Mouse (Mus musculus) left cerebral cortex, adult 2 months (tissue): ENCODE data around the gene Pcx. TPM values are rescaled to one million over a fixed set of nuclear protein-coding genes. Genes with fewer than 3 reads are reported as not detected.

Experiments
- DNase-seq, 2 experiments: peaks; one replicate each; pipeline ENCODE4 v3.0.0; 2021 to 2022; ENCODE audit warnings: low spot score in 2 of 2, mixed read lengths in 1 of 2; ENCODE audit errors: extremely low spot score in 1 of 2
- H3K27ac ChIP-seq: fragments of 200-600 bp; 2 replicates; pipeline ENCODE4 v1.8.1; 2022
- H3K4me3 ChIP-seq: fragments of 200-600 bp; 2 replicates; pipeline ENCODE4 v1.8.1; 2022
- CTCF ChIP-seq: fragments of 200-600 bp; IDR thresholded peaks from 2 replicates; pipeline ENCODE4 v1.8.1; 2022; ENCODE audit warnings: antibody characterized with exemption, mild to moderate bottlenecking, moderate library complexity
- intact Hi-C: fragments of 180-260 bp; cut with DNase I; formaldehyde crosslinking; loops from one replicate; pipeline ENCODE4 v1.15.1; 2025
- total RNA-seq, 2 experiments: library from RNA; stranded (reverse); gene quantifications; 2 replicates each; pipeline ENCODE4 v1.2.3; 2021

Gene Pcx
- total RNA-seq, 2 experiments from 2014 or later: 63.2 to 72.1 TPM

DNA sequence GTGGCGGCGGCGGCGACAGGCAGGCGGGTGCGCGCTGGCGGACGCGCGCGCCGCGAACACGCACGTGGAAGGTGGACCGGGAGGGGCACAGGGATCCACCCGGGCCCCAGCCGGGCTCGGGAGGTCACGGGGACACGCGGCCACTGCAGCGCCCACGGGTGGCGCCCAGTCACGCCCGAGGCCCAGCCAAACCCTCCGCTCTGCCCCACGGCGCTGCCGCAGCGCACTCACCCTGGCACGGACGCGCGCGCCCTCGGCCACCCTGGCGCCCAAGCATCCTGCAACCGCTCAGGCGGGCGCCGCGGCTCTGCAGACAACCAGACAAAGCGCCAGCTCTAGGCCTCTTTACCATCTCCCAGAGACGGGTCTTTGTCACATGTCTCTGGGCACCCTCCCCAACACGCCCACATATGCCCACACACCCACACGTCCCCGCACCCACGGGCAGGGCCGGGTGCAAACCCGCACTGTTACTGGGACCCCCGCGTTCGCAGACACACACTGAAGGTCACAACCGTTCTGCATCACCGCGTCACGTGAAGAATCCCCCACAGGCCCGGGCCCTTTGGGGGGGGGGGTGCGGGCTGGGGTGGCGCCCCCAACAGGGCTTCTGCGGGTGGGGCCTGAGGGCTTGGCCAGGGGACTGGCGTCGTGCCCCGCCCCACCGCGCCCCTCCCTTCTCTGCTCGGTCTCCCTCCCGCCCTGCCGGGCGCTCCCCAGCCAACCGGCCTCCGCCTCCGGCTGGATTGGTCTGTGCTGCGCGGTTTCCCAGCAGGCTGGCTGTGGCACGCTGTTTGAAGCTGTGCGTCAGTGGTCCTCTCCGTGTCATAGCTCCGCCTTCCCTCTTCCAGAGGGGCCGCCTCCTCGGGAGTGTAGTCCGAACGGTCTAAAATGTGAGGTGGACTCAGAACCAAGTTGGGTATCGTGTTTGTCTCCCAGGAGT is 105.2 kb downstream of the Pcx start, which contains the start of gene Lrfn4:
TSS of gene Lrfn4 (minus strand) at position 517 of the 943 bp plus-strand sequence.
- intact Hi-C loops: loop anchor here (2.0 kb wide), 1 partner anchor 105 kb away; the partner anchor contains the start of gene Pcx
- peak within 1 kb of the TSS; percentile 96 for H3K27ac ChIP-seq

DNA sequence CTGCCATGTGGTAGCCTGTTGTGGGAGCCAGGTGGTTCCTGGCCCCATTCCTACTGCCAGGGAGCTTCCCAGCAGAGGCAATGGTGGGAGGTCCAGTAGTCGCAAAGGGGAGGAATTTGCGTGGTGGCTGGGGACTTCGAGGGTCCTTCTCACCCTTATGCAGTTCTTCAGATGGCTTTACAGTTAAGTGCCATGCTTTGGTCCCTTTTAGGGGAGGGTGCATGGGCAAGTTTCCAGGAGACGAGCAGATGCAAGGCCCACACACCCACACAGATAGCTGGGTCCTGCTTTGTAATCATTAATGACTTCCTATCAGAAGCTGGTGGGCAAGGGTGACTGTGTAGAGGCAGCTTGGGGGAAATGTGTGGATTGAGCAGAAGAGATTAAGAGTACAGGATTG is 106.3 kb downstream of the Pcx start:
- Histone ChIP-seq H3K27ac (no peak overlapping the region), H3K4me3 (no peak overlapping the region)
- intact Hi-C loops: no loop called here
- DNase-seq: no peak
- no peak for TF ChIP-seq CTCF

More for the DNA sequence above, 105.2 kb downstream of the Pcx start, which contains the start of gene Lrfn4:
- H3K4me3 ChIP-seq: peak within 1 kb of the TSS; percentile 93
- TF ChIP-seq CTCF: peak; percentile 34
- DNase-seq: peak; percentile 89 to 90

DNA sequence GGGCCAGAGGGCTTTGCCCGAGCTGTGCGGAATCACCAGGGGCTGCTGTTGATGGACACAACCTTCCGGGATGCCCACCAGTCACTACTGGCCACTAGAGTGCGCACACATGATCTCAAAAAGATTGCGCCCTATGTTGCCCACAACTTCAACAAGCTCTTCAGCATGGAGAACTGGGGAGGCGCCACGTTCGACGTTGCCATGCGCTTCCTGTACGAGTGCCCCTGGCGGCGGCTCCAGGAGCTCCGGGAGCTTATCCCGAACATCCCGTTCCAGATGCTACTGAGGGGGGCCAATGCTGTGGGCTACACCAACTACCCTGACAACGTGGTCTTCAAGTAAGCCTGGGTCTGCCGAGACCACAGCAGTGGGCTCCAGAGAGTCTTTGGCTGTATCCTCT is 107.9 kb downstream of the Pcx start:
- Histone ChIP-seq H3K27ac (no peak overlapping the region), H3K4me3 (no peak overlapping the region)
- peak; percentile 46 for TF ChIP-seq CTCF
- peak in 1 of 2 experiments; percentile 16 for DNase-seq
- intact Hi-C loops: no loop called here

DNA sequence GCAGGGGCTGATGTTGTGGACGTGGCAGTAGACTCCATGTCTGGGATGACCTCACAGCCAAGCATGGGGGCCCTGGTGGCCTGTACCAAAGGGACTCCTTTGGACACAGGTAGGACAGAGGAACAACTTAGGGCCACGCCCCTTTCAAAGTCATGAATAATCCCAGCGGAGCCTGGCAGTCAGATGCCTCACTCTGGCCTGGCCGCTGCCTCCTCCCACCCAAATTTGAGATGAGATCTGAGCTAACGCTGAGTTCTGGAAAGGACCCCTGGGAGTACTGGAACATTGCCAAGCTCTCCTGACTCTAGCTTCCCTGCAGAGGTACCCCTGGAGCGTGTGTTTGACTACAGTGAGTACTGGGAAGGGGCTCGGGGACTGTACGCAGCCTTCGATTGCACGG is 109.2 kb downstream of the Pcx start:
- intact Hi-C loops: no loop called here
- H3K27ac ChIP-seq: no peak overlapping the region
- no peak for TF ChIP-seq CTCF
- DNase-seq: no peak
- H3K4me3 ChIP-seq: no peak overlapping the region

DNA sequence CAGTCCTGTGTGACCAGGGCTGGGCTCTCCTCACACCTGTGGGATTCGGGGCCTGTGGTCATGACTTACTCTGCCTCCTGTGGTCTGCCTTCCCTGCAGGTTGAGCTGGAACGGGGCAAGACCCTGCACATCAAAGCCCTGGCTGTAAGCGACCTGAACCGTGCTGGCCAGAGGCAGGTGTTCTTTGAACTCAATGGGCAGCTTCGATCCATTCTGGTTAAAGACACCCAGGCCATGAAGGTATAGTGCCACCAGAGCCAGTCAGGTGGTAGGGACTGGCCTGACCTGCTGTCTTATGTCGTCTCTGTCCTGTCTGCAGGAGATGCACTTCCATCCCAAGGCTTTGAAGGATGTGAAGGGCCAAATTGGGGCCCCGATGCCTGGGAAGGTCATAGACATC is 110.4 kb downstream of the Pcx start:
- no peak for TF ChIP-seq CTCF
- no peak overlapping the region for H3K27ac ChIP-seq
- intact Hi-C loops: no loop called here
- no peak overlapping the region for H3K4me3 ChIP-seq
- DNase-seq: no peak

DNA sequence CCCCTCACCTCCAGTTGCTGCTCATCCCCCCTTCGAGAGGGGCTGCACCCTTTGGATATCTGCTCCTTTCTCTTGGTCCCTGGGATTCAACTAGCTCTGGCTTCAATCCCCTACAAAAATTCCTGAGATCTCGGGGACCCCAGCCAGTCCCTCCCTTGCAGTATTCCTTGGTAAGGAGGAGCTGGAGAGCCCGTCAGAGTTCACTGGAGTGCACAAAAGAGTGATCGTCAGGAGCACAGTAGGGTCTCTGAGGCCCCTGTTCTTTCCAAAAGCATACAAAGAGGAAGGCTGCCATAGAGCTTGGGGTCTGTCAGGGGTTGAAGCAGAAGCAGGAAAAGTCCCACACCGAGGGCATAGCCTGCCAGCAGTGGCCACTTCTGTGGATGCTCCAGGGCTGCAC is 112.5 kb downstream of the Pcx start:
- intact Hi-C loops: no loop called here
- no peak for TF ChIP-seq CTCF
- Histone ChIP-seq H3K27ac (no peak overlapping the region), H3K4me3 (no peak overlapping the region)
- DNase-seq: no peak

DNA sequence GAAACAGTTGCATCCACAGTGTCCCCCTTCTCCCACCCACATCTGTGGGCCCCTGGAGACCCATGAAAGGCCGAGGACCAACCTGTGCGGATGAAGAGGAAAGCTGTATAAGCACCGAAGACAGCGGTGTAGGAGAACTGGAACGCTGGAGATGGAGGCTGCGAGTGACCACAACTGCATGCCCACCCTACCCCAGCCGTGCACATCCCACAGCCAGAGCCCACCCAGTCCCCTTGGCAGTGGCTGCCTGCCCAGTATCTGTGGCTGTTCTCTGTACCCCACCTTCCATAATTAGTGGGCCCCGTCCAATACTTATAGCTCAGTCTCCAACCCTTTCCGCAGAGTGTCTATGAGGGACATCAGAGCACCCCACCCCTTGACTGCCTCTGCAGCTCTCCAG is 113.1 kb downstream of the Pcx start:
- H3K27ac ChIP-seq: no peak overlapping the region

DNA sequence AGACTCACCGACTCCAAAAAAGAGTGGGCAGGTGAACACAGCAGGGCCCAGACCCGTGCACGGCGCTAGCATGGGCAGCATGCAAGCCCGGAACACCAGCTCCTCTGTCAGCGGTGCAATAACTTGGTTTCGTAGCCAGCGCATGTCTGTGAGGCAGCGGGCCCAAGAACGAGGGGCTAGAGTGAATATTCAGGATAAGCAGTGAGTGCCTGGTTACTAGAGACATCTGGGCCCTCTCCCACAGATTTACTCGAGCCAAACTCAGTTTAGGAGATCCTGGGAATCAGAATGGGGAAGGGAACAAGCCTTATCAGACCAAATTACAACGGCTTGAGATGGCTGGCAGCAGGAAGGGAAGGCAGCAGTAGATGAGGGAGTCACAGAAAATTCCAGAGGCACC is 113.7 kb downstream of the Pcx start:
- no peak for TF ChIP-seq CTCF
- intact Hi-C loops: loop anchor here (2.0 kb wide), 1 partner anchor 127 kb away; no protein-coding TSS in a partner anchor
- peak overlapping the region; percentile 84 for H3K4me3 ChIP-seq

More for the DNA sequence above, 113.1 kb downstream of the Pcx start:
- no peak overlapping the region; the same call in 1 of the 2 replicates for H3K4me3 ChIP-seq
- no peak for TF ChIP-seq CTCF
- no peak for DNase-seq
- intact Hi-C loops: no loop called here

DNA sequence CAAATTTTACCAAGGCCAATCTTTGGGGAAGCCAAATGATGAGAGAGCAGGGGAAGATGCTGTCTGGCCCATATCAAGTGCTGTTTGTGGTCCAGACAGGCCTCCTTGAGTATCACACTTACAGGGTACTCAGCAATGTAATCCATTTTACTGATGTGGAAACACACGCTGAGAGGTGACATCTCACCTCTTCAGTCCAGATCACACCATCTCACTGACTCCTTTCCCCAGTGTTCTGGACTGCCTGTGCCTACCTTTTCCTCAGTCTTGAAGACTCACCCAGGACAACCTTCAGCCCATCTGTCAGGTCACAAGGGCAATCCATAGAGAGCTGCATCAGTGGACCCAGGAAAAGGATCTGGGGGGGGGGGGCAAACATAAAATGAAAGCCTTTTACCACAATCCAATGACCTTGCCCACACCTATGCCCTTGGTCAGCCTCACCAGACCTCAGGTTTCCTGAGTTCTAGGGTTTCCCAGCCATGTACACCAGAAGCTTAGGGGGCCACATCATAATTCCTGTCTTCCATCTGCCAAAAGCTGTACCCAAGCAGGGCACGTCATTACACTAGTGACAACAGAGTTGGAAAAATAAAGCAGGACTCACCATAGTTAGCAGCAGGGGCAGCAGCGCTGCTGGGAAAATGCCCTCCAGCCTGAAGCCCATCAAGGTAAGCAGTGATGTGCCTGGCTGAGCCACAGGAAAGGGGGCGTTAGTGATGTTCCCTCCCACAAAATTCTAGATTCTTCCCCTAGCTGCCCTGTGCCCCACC is 114.3 kb downstream of the Pcx start:
- intact Hi-C loops: loop anchor here (2.0 to 5.0 kb wide), 4 partner anchors 128 to 338 kb away; partner anchors contain the start of genes Bbs1, Ccdc87, Ccs and Mrpl11
- no peak for DNase-seq
- Histone ChIP-seq H3K27ac (peak overlapping the region; percentile 96), H3K4me3 (peak overlapping the region; percentile 84)
- no peak for TF ChIP-seq CTCF

More for the DNA sequence above, 113.7 kb downstream of the Pcx start:
- DNase-seq: no peak
- no peak overlapping the region for H3K27ac ChIP-seq

DNA sequence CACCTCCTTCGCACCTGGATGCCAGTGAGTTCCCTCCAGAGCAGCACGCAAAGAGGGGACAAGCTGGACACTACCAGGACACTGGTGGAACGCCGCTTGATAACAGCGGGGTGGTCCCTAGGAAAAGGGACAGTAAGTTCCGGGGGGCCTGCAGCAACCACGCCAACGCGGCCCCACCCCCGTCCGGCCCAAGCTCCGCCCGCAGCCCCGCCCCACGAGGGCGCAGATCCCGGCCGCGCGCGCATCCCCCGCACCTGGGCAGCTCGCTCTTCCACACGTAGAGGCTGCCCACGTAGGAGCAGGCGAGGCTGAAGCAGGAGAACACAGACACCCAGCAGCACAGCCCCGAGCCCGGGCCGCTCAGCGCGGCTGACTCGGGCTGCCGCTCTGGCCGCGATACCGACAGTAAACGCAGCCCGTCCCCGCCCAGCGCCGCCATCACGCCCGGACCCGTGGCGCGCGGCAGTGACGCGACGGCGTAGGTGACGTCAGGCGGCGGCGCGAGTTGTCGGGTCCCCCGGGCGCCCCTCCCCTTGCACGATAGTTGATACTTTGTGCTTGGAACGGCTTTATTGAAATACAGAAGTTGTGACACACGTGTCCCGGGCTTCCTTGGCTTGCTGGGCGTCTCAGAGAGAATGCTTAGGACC is 115.0 kb downstream of the Pcx start, which contains the start of gene Rce1:
TSS of gene Rce1 (minus strand) at position 463 of the 650 bp plus-strand sequence.
- peak within 1 kb of the TSS; percentile 96 for H3K27ac ChIP-seq
- DNase-seq: peak; percentile 87 to 91
- H3K4me3 ChIP-seq: peak within 1 kb of the TSS; percentile 84
- intact Hi-C loops: loop anchor here (2.0 to 5.0 kb wide), 4 partner anchors 129 to 337 kb away; partner anchors contain the start of genes Bbs1, Ccdc87, Ccs and Mrpl11
- TF ChIP-seq CTCF: no peak
